Mouse (Mus musculus) CH12.LX (cell line): ENCODE results near the gene Tubd1. TPM values are rescaled to one million over a fixed set of nuclear protein-coding genes. Genes with fewer than 3 reads are reported as not detected.

Experiments
- DNase-seq: peaks from one replicate; pipeline ENCODE4 v3.0.0-alpha.2; 2013; ENCODE audit errors: extremely low read depth
- H3K27ac ChIP-seq: 2 replicates; pipeline ENCODE4 v1.5.1; 2012; ENCODE audit warnings: low read depth, mild to moderate bottlenecking, control low read depth, moderate library complexity; ENCODE audit not compliant: insufficient read depth
- H3K27me3 ChIP-seq: replicated peaks from 2 replicates; pipeline ENCODE3; 2012; ENCODE audit warnings: inconsistent platforms
- H3K36me3 ChIP-seq, 2 experiments: replicated peaks in 1 of 2; 2 replicates each; pipeline versions ENCODE3 to v1.6.1; 2012; ENCODE audit warnings: inconsistent platforms in 1 of 2, low read length in 1 of 2, mild to moderate bottlenecking in 1 of 2, mixed read lengths in 1 of 2, moderate library complexity in 1 of 2; ENCODE audit not compliant: control insufficient read depth in 1 of 2, insufficient read depth in 1 of 2
- H3K4me1 ChIP-seq, 2 experiments: 2 replicates each; pipeline ENCODE4 v1.6.1; 2012; ENCODE audit warnings: inconsistent platforms in 1 of 2, moderate library complexity in 1 of 2; ENCODE audit not compliant: insufficient read depth in 2 of 2, control insufficient read depth in 1 of 2
- H3K4me2 ChIP-seq: 2 replicates; pipeline ENCODE4 v1.6.1; 2012; ENCODE audit warnings: low read depth, mild to moderate bottlenecking, control low read depth; ENCODE audit not compliant: poor library complexity, insufficient read depth, severe bottlenecking
- H3K4me3 ChIP-seq, 3 experiments: fragments of 150-350 bp in 1 of 3; sonication (generic) in 1 of 3; replicated peaks in 1 of 3; 2 replicates each; pipeline versions ENCODE3 to v1.5.1; 2011 to 2012; ENCODE audit warnings: low read depth in 2 of 3, low read length in 2 of 3, mild to moderate bottlenecking in 2 of 3, moderate library complexity in 2 of 3, control low read depth in 1 of 3, improper control_type of control experiment in 1 of 3, inconsistent platforms in 1 of 3, mixed read lengths in 1 of 3; ENCODE audit not compliant: poor library complexity in 1 of 3
- H3K79me2 ChIP-seq: replicated peaks from 2 replicates; pipeline ENCODE4 v1.6.1; 2012; ENCODE audit warnings: mild to moderate bottlenecking, moderate library complexity; ENCODE audit not compliant: control insufficient read depth, poor library complexity, insufficient read depth, severe bottlenecking; ENCODE audit errors: extremely low read depth
- H3K9ac ChIP-seq: 2 replicates; pipeline ENCODE4 v1.6.1; 2012; ENCODE audit warnings: low read depth, mild to moderate bottlenecking, control low read depth, moderate library complexity; ENCODE audit not compliant: insufficient read depth
- H3K9me3 ChIP-seq: replicated peaks from 2 replicates; pipeline ENCODE3; 2012; ENCODE audit warnings: low read length, inconsistent platforms, mixed read lengths
- CTCF ChIP-seq, 2 experiments: IDR thresholded peaks in 1 of 2; conservative IDR thresholded peaks in 1 of 2; 2 replicates each; pipeline ENCODE4 v1.5.1; 2011 to 2012; ENCODE audit warnings: low read depth in 2 of 2, low read length in 2 of 2, improper control_type of control experiment in 1 of 2, inconsistent platforms in 1 of 2, mild to moderate bottlenecking in 1 of 2, moderate library complexity in 1 of 2
- ELF1 ChIP-seq: IDR thresholded peaks from 2 replicates; pipeline ENCODE4 v1.6.1; 2014; ENCODE audit warnings: low read depth, mild to moderate bottlenecking, inconsistent platforms, low read length, improper control_type of control experiment
- EP300 ChIP-seq: IDR thresholded peaks from 2 replicates; pipeline ENCODE4 v1.6.1; 2011; ENCODE audit warnings: low read length, improper control_type of control experiment
- GABPA ChIP-seq: IDR thresholded peaks from 2 replicates; pipeline ENCODE4 v1.6.1; 2012; ENCODE audit warnings: low read depth, low read length, improper control_type of control experiment, inconsistent platforms; ENCODE audit not compliant: insufficient replicate concordance
- IRF4 ChIP-seq: IDR thresholded peaks from 2 replicates; pipeline ENCODE4 v1.6.1; 2014; ENCODE audit warnings: low read depth, mild to moderate bottlenecking, inconsistent platforms, low read length, improper control_type of control experiment
- JUN ChIP-seq: IDR thresholded peaks from 2 replicates; pipeline ENCODE4 v1.6.1; 2011; ENCODE audit warnings: low read depth, mild to moderate bottlenecking, low read length, improper control_type of control experiment, moderate library complexity; ENCODE audit not compliant: insufficient read depth
- JUND ChIP-seq: conservative IDR thresholded peaks from 2 replicates; pipeline ENCODE4 v1.6.1; 2011; ENCODE audit warnings: low read depth, low read length, improper control_type of control experiment
- MAFK ChIP-seq: IDR thresholded peaks from 2 replicates; pipeline ENCODE4 v1.6.1; 2011; ENCODE audit warnings: low read length, improper control_type of control experiment; ENCODE audit not compliant: insufficient replicate concordance
- MAX ChIP-seq: IDR thresholded peaks from 2 replicates; pipeline ENCODE4 v1.6.1; 2011; ENCODE audit warnings: low read length, improper control_type of control experiment
- MAZ ChIP-seq: IDR thresholded peaks from 2 replicates; pipeline ENCODE4 v1.6.1; 2012; ENCODE audit warnings: low read depth, mild to moderate bottlenecking, inconsistent platforms, low read length, improper control_type of control experiment, moderate library complexity
- MXI1 ChIP-seq: IDR thresholded peaks from 2 replicates; pipeline ENCODE4 v1.6.1; 2011; ENCODE audit warnings: mild to moderate bottlenecking, low read depth, low read length, improper control_type of control experiment
- MYC ChIP-seq: IDR thresholded peaks from 2 replicates; pipeline ENCODE4 v1.6.1; 2011; ENCODE audit warnings: low read depth, mild to moderate bottlenecking, improper control_type of control experiment, low read length
- NELFE ChIP-seq: IDR thresholded peaks from 2 replicates; pipeline ENCODE4 v1.6.1; 2011; ENCODE audit warnings: low read depth, low read length, improper control_type of control experiment
- POLR2AphosphoS2 ChIP-seq: IDR thresholded peaks from 2 replicates; pipeline ENCODE4 v1.6.1; 2011; ENCODE audit warnings: low read depth, low read length, improper control_type of control experiment
- RAD21 ChIP-seq: IDR thresholded peaks from 2 replicates; pipeline ENCODE4 v1.6.1; 2011; ENCODE audit warnings: low read depth, mild to moderate bottlenecking, low read length, improper control_type of control experiment, moderate library complexity
- SIN3A ChIP-seq: IDR thresholded peaks from 2 replicates; pipeline ENCODE4 v1.6.1; 2012; ENCODE audit warnings: low read length, improper control_type of control experiment, inconsistent platforms
- SMC3 ChIP-seq: IDR thresholded peaks from 2 replicates; pipeline ENCODE4 v1.6.1; 2011; ENCODE audit warnings: low read depth, low read length, improper control_type of control experiment
- TBP ChIP-seq: conservative IDR thresholded peaks from 2 replicates; pipeline ENCODE4 v1.6.1; 2011; ENCODE audit warnings: low read depth, low read length, improper control_type of control experiment
- USF1 ChIP-seq: IDR thresholded peaks from 2 replicates; pipeline ENCODE4 v1.6.1; 2014; ENCODE audit warnings: low read depth, mild to moderate bottlenecking, inconsistent platforms, low read length, improper control_type of control experiment
- ZC3H11A ChIP-seq: IDR thresholded peaks from 2 replicates; pipeline ENCODE4 v1.6.1; 2012; ENCODE audit warnings: low read depth, mild to moderate bottlenecking, inconsistent platforms, low read length, improper control_type of control experiment
- dilution Hi-C: fragments of 300-500 bp; cut with MboI; formaldehyde crosslinking; loops from 2 replicates; pipeline ENCODE4 v1.14.3; 2020; ENCODE audit warnings: low sequenced_read_pairs; ENCODE audit not compliant: extremely low pct_unique_long_range_greater_than_20kb, extremely low pct_ligation_motif_present
- in situ Hi-C: fragments of 300-500 bp; cut with MboI; formaldehyde crosslinking; loops from 3 replicates; pipeline ENCODE4 v1.14.3; 2019; ENCODE audit warnings: low sequenced_read_pairs, low pct_ligation_motif_present, low pct_unique_long_range_greater_than_20kb, mixed read lengths
- polyA plus RNA-seq: library from polyadenylated mRNA; unstranded; fragments of >175 nt; gene quantifications from 2 replicates; pipeline ENCODE4 v1.2.1, GENCODE M21; 2012; ENCODE audit warnings: low read depth; ENCODE audit not compliant: insufficient read length
- total RNA-seq, 2 experiments: library from RNA; depleted of rRNA; stranded (reverse); fragments of 300-350 nt in 1 of 2; fragments of >200 nt in 1 of 2; gene quantifications; 2 replicates each; pipeline ENCODE4 v1.2.3; 2012 to 2014

The Tubd1 gene
- total and polyA plus RNA-seq, 3 experiments, result 9.7 to 12.6 (median 11.9) TPM

DNA sequence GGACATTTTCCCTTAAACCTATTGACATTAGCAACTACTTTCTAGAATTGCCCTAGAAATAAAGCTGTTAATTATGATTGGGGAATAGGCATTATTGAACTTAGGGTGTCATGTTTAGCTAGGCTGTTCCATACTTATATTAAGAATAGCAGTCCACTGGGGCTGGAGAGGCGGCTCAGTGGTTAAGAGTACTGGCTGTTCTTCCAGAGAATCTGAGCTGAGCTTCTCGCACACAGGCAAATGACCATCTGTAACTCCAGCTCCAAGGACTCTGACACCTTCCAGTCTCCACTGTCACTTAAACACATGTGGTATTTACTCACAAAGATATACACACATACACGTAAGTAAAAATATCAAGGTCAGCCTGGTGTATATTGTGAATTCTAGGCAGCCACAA is 52.2 kb downstream of the Tubd1 start (continued):
- no peak for TF ChIP-seq JUN
- TF ChIP-seq, all 38 proteins: peak for 0

DNA sequence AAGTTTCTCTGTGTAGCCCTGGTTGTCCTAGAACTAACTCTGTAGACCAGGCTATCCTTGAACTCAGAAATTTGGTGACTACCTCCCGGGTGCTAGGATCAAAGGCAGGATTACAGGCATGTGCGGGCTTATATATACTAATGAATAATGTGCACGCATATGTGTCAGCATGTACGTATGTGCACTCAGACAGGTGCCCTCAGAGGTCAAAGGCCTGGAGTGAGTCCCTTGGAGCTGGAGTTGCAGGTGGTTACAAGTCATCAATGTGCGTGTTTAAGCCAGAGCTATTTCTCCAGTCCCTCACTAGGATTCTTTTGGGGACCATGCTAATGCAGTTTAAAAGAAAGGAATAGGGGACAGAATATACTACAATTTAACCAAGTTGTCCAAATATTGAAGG is 53.4 kb downstream of the Tubd1 start:
- Histone ChIP-seq H3K4me1 (peaks cover 12 to 81% of the 10 kb centered on the region in 2 experiments), H3K36me3 (peaks cover 3 to 22% of the 10 kb centered on the region in 2 experiments)

DNA sequence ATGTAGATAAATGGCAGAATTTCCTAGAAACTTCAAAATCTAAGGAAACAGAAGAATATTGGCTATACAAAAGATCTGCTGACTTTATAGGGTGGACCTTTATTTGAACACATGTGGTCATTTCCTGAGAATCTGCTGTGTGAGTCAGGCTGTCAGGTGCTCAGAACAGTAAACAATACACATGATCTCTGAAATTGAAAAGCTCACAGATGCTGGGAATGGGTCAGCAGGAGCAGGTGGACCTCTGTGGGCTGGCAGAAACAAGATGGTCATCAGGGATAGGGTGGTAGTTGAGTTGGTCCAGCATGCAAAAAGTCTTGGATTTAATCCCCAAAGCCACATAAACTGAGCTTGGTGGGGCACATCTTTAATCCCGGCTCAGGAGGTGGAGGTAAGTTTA is 53.8 kb downstream of the Tubd1 start:
- in situ Hi-C loops, result no loop called here
- dilution Hi-C loops, result no loop called here
- Histone ChIP-seq H3K79me2 (peaks cover 2% of the 10 kb centered on the region; the same call in 1 of the 2 replicates), H3K4me2 (no peak overlapping the region), H3K9ac (no peak overlapping the region), H3K9me3 (no peaks in the 10 kb centered on the region), H3K27ac (no peak overlapping the region), H3K4me3 (no peak overlapping the region), H3K27me3 (no peaks in the 10 kb centered on the region), H3K36me3 (peaks cover 3 to 24% of the 10 kb centered on the region in 2 experiments), H3K4me1 (peaks cover 12 to 77% of the 10 kb centered on the region in 2 experiments)
- no peak for DNase-seq
- no peak for TF ChIP-seq MXI1
- TF ChIP-seq NELFE, result no peak
- TF ChIP-seq MYC, result no peak
- no peak for TF ChIP-seq ELF1
- TF ChIP-seq MAX, result no peak; the same call in 1 of the 2 replicates
- no peak for TF ChIP-seq IRF4
- no peak for TF ChIP-seq JUND
- no peak for TF ChIP-seq POLR2AphosphoS2
- TF ChIP-seq GABPA, result no peak
- TF ChIP-seq SIN3A, result no peak
- no peak for TF ChIP-seq MAFK
- no peak for TF ChIP-seq JUN
- no peak for TF ChIP-seq TBP
- TF ChIP-seq MAZ, result no peak
- no peak for TF ChIP-seq CTCF (conservative IDR thresholded peaks at IDR 0.05 in 1 of 2, IDR thresholded peaks at IDR 0.05 in 1 of 2; ENCODE audit: low read depth in 2 of 2, low read length in 2 of 2)
- no peak for TF ChIP-seq USF1
- TF ChIP-seq ZC3H11A, result no peak

More for the DNA sequence above, 53.4 kb downstream of the Tubd1 start:
- H3K4me2 ChIP-seq, result no peak overlapping the region
- in situ Hi-C loops, result no loop called here
- no peaks in the 10 kb centered on the region for H3K27me3 ChIP-seq
- DNase-seq, result no peak
- H3K9me3 ChIP-seq, result no peaks in the 10 kb centered on the region
- no peak overlapping the region for H3K27ac ChIP-seq
- no peak for TF ChIP-seq MAX
- no peak for TF ChIP-seq MAZ
- TF ChIP-seq RAD21, result no peak
- TF ChIP-seq SMC3, result no peak
- no peak for TF ChIP-seq EP300
- TF ChIP-seq MXI1, result no peak
- H3K79me2 ChIP-seq, result peaks cover 2% of the 10 kb centered on the region; the same call in 1 of the 2 replicates
- H3K4me3 ChIP-seq, result no peak overlapping the region
- H3K9ac ChIP-seq, result no peak overlapping the region
- dilution Hi-C loops, result no loop called here
